Mouse (Mus musculus): ENCODE results near the gene Rnpepl1. TPM values are rescaled to one million over a fixed set of nuclear protein-coding genes. Genes with fewer than 3 reads are reported as not detected.
"Not testable (repeated sequence)": the region's sequence is repeated elsewhere in the genome, so short reads cannot be mapped to it uniquely, and the experiment has no call there.

The Rnpepl1 gene
- total RNA-seq, 2 experiments from 2014 or later: 15.3 to 20.1 TPM

GRCm38 (mm10) chr1:92935977-92936376 lies 25.4 kb downstream of the Rnpepl1 start:
- no peak for ATAC-seq (replicated peaks; ENCODE audit: low FRiP score, poor library complexity, severe bottlenecking)

GRCm38 (mm10) chr1:92936467-92936866 lies 25.9 kb downstream of the Rnpepl1 start:
- ATAC-seq (replicated peaks; ENCODE audit: low FRiP score, poor library complexity, severe bottlenecking): no peak

GRCm38 (mm10) chr1:92937797-92938196 lies 27.2 kb downstream of the Rnpepl1 start:
- no peak for ATAC-seq (replicated peaks; ENCODE audit: low FRiP score, poor library complexity, severe bottlenecking)

GRCm38 (mm10) chr1:92939746-92940145 lies 29.2 kb downstream of the Rnpepl1 start:
- no peak for ATAC-seq (replicated peaks; ENCODE audit: low FRiP score, poor library complexity, severe bottlenecking)

GRCm38 (mm10) chr1:92943219-92943989 lies 32.8 kb downstream of the Rnpepl1 start:
- ATAC-seq (replicated peaks; ENCODE audit: low FRiP score, poor library complexity, severe bottlenecking): no peak

- no peak for ATAC-seq (replicated peaks; ENCODE audit: low FRiP score, poor library complexity, severe bottlenecking)
Observed at GRCm38 (mm10) chr1:92947966-92948365, 37.4 kb downstream of the Rnpepl1 start.

GRCm38 (mm10) chr1:92949426-92949825 lies 38.8 kb downstream of the Rnpepl1 start:
- ATAC-seq (replicated peaks; ENCODE audit: low FRiP score, poor library complexity, severe bottlenecking): 0 out of 2 replicates have a peak, but pooled peaks have one; percentile 42

- ATAC-seq (replicated peaks; ENCODE audit: low FRiP score, poor library complexity, severe bottlenecking): no peak
Observed at GRCm38 (mm10) chr1:92950607-92951006, 40.0 kb downstream of the Rnpepl1 start, which contains the start of gene Gpr35. Gene Gpr35 (plus strand): TSS chr1:92950865.

- ATAC-seq (replicated peaks; ENCODE audit: low FRiP score, poor library complexity, severe bottlenecking): no peak
Observed at GRCm38 (mm10) chr1:92953641-92954040, 43.1 kb downstream of the Rnpepl1 start.

- ATAC-seq (replicated peaks; ENCODE audit: low FRiP score, poor library complexity, severe bottlenecking): not testable (repeated sequence)
Observed at GRCm38 (mm10) chr1:92956571-92957335, 46.2 kb downstream of the Rnpepl1 start.

- no peak for ATAC-seq (replicated peaks; ENCODE audit: low FRiP score, poor library complexity, severe bottlenecking)
Observed at GRCm38 (mm10) chr1:92958999-92959398, 48.4 kb downstream of the Rnpepl1 start.

GRCm38 (mm10) chr1:92970791-92971190 lies 60.2 kb downstream of the Rnpepl1 start:
- not testable (repeated sequence) for ATAC-seq (replicated peaks; ENCODE audit: low FRiP score, poor library complexity, severe bottlenecking)

GRCm38 (mm10) chr1:92971879-92972795 lies 61.6 kb downstream of the Rnpepl1 start:
- no peak for ATAC-seq (replicated peaks; ENCODE audit: low FRiP score, poor library complexity, severe bottlenecking)

- ATAC-seq (replicated peaks; ENCODE audit: low FRiP score, poor library complexity, severe bottlenecking): no peak
Observed at GRCm38 (mm10) chr1:92972854-92973253, 62.3 kb downstream of the Rnpepl1 start.

Other genes starting within 250 kb of the Rnpepl1 start
- gene Gpc1, start 79.1 kb upstream of the Rnpepl1 start, total RNA-seq (2015; ENCODE audit: low replicate concordance): 4.0 and 8.4 TPM in 2 replicates
- gene Gpc1, start 79.1 kb upstream of the Rnpepl1 start, total RNA-seq (2017; ENCODE audit: low replicate concordance): 3.7 and 4.7 TPM in 2 replicates
- gene Ankmy1, start 7.9 kb upstream of the Rnpepl1 start, total RNA-seq (2015; ENCODE audit: low replicate concordance): 0.72 TPM in 1 of 2 replicates, not detected in the other
- gene Ankmy1, start 7.9 kb upstream of the Rnpepl1 start, total RNA-seq (2017; ENCODE audit: low replicate concordance): 0.76 TPM in 1 of 2 replicates, not detected in the other
- gene Dusp28, start 3.8 kb upstream of the Rnpepl1 start, total RNA-seq (2015; ENCODE audit: low replicate concordance): 6.1 and 8.0 TPM in 2 replicates
- gene Dusp28, start 3.8 kb upstream of the Rnpepl1 start, total RNA-seq (2017; ENCODE audit: low replicate concordance): 0.26 and 8.5 TPM in 2 replicates
- gene Capn10, start 23.6 kb downstream of the Rnpepl1 start, total RNA-seq (2015; ENCODE audit: low replicate concordance): 5.9 and 19.5 TPM in 2 replicates
- gene Capn10, start 23.6 kb downstream of the Rnpepl1 start, total RNA-seq (2017; ENCODE audit: low replicate concordance): 3.3 and 8.6 TPM in 2 replicates
- gene Gpr35, start 40.1 kb downstream of the Rnpepl1 start, total RNA-seq (2015; ENCODE audit: low replicate concordance): 2.5 and 6.3 TPM in 2 replicates
- 1.8 TPM in 1 of 2 replicates, not detected in the other for gene Gpr35, start 40.1 kb downstream of the Rnpepl1 start, total RNA-seq (2017; ENCODE audit: low replicate concordance)
- not detected in 2 replicates for gene Aqp12, start 95.6 kb downstream of the Rnpepl1 start, total RNA-seq (2015; ENCODE audit: low replicate concordance)
- gene Aqp12, start 95.6 kb downstream of the Rnpepl1 start, total RNA-seq (2017; ENCODE audit: low replicate concordance): not detected in 2 replicates
- 0.36 TPM in 1 of 2 replicates, not detected in the other for gene Kif1a, start 191.2 kb downstream of the Rnpepl1 start, total RNA-seq (2015; ENCODE audit: low replicate concordance)
- gene Kif1a, start 191.2 kb downstream of the Rnpepl1 start, total RNA-seq (2017; ENCODE audit: low replicate concordance): not detected in 2 replicates
- not detected in 2 replicates for gene Agxt, start 224.5 kb downstream of the Rnpepl1 start, total RNA-seq (2015; ENCODE audit: low replicate concordance)
- not detected in 2 replicates for gene Agxt, start 224.5 kb downstream of the Rnpepl1 start, total RNA-seq (2017; ENCODE audit: low replicate concordance)